Mouse (Mus musculus): ENCODE results near the gene Nfam1. TPM values are rescaled to one million over a fixed set of nuclear protein-coding genes. Genes with fewer than 3 reads are reported as not detected.

Nfam1 gene
- total and polyA plus RNA-seq, 3 experiments: 0.04 to 0.81 (median 0.20) TPM

DNA sequence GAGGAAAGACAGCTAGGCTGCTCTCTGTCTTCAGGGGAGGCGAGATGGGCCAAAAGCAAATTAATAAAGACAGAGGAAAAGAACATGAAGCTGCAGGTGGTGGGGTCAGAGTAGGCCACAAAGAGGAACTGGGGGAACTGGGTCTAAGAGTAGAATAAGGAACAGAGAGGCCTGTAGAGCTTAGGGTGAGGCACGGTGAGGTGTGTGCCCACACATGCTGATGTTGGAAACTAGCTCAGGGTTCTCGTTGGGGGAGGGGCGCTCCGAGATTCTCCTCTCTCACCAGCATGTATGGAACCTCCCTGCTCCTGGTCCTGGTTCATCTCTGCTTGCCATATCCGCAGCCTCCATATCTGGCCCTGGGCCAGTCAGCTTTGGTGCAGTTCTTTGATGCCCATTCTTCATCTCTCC is 34.3 kb downstream of the Nfam1 start:
- DNase-seq (ENCODE audit: extremely low read depth): peak; percentile 92
- no peaks in the 10 kb centered on the region for H3K36me3 ChIP-seq (replicated peaks in 1 of 2; ENCODE audit: control insufficient read depth in 1 of 2, insufficient read depth in 1 of 2, low read length in 1 of 2)
- H3K9me3 ChIP-seq (replicated peaks; ENCODE audit: low read length): peaks cover 5% of the 10 kb centered on the region
- no peak overlapping the region for H3K4me2 ChIP-seq (ENCODE audit: insufficient read depth, low read depth, poor library complexity, severe bottlenecking)
- H3K4me1 ChIP-seq (ENCODE audit: control insufficient read depth in 1 of 2, insufficient read depth in 2 of 2): peaks cover 33 to 99% of the 10 kb centered on the region in 2 experiments
- H3K79me2 ChIP-seq (replicated peaks; ENCODE audit: control insufficient read depth, extremely low read depth, insufficient read depth, poor library complexity, severe bottlenecking): no peaks in the 10 kb centered on the region
- H3K27ac ChIP-seq (ENCODE audit: insufficient read depth, low read depth): peak overlapping the region; percentile 11; the same call in 1 of the 2 replicates
- H3K27me3 ChIP-seq (replicated peaks): no peaks in the 10 kb centered on the region
- H3K4me3 ChIP-seq (replicated peaks in 1 of 3; ENCODE audit: low read depth in 2 of 3, low read length in 2 of 3, poor library complexity in 1 of 3): no peak overlapping the region
- TF ChIP-seq MAX (IDR thresholded peaks at IDR 0.05; ENCODE audit: low read length) (0 out of 2 replicates have a peak, but pooled peaks have one; percentile 56), ETS1 (conservative IDR thresholded peaks at IDR 0.05; ENCODE audit: low read depth, low read length) (peak; percentile 68), GABPA (IDR thresholded peaks at IDR 0.05; ENCODE audit: insufficient replicate concordance, low read depth, low read length) (no peak), ELF1 (IDR thresholded peaks at IDR 0.05; ENCODE audit: low read depth, low read length) (0 out of 2 replicates have a peak, but pooled peaks have one; percentile 30), MEF2A (IDR thresholded peaks at IDR 0.05; ENCODE audit: borderline replicate concordance, low read depth, low read length) (peak; percentile 80), CHD1 (IDR thresholded peaks at IDR 0.05; ENCODE audit: low read depth, low read length) (no peak), MAFK (IDR thresholded peaks at IDR 0.05; ENCODE audit: insufficient replicate concordance, low read length) (no peak), NELFE (IDR thresholded peaks at IDR 0.05; ENCODE audit: low read depth, low read length) (no peak), ZMIZ1 (IDR thresholded peaks at IDR 0.05; ENCODE audit: low read depth, low read length) (no peak), ZC3H11A (IDR thresholded peaks at IDR 0.05; ENCODE audit: low read depth, low read length) (no peak), PAX5 (IDR thresholded peaks at IDR 0.05; ENCODE audit: low read length) (no peak), KAT2A (IDR thresholded peaks at IDR 0.05; ENCODE audit: insufficient replicate concordance, low read length) (no peak), POLR2AphosphoS2 (IDR thresholded peaks at IDR 0.05; ENCODE audit: low read depth, low read length) (no peak), BHLHE40 (IDR thresholded peaks at IDR 0.05; ENCODE audit: low read depth, low read length) (peak; percentile 84), MYC (IDR thresholded peaks at IDR 0.05; ENCODE audit: low read depth, low read length) (peak; percentile 89), USF1 (IDR thresholded peaks at IDR 0.05; ENCODE audit: low read depth, low read length) (no peak), SMC3 (IDR thresholded peaks at IDR 0.05; ENCODE audit: low read depth, low read length) (peak; percentile 29; the same call in 1 of the 2 replicates), TCF12 (IDR thresholded peaks at IDR 0.05; ENCODE audit: low read depth, low read length) (peak; percentile 94), JUN (IDR thresholded peaks at IDR 0.05; ENCODE audit: insufficient read depth, low read depth, low read length) (peak; percentile 24; the same call in 1 of the 2 replicates), RAD21 (IDR thresholded peaks at IDR 0.05; ENCODE audit: low read depth, low read length) (peak; percentile 1; the same call in 1 of the 2 replicates), ZKSCAN1 (IDR thresholded peaks at IDR 0.05; ENCODE audit: borderline replicate concordance, low read depth, low read length) (no peak), JUND (conservative IDR thresholded peaks at IDR 0.05; ENCODE audit: low read depth, low read length) (peak; percentile 45; the same call in 1 of the 2 replicates), E2F4 (IDR thresholded peaks at IDR 0.05; ENCODE audit: insufficient replicate concordance, low read depth, low read length) (no peak), RCOR1 (conservative IDR thresholded peaks at IDR 0.05; ENCODE audit: low read depth, low read length) (no peak), MXI1 (IDR thresholded peaks at IDR 0.05; ENCODE audit: low read depth, low read length) (no peak), IRF4 (IDR thresholded peaks at IDR 0.05; ENCODE audit: low read depth, low read length) (peak; percentile 91), HCFC1 (IDR thresholded peaks at IDR 0.05; ENCODE audit: low read depth, low read length) (no peak), CHD2 (IDR thresholded peaks at IDR 0.05; ENCODE audit: low read length) (peak; percentile 80), NRF1 (IDR thresholded peaks at IDR 0.05; ENCODE audit: low read depth, low read length) (no peak), UBTF (IDR thresholded peaks at IDR 0.05; ENCODE audit: low read depth, low read length) (no peak), POLR2A (IDR thresholded peaks at IDR 0.05; ENCODE audit: low read depth, low read length) (no peak), SIN3A (IDR thresholded peaks at IDR 0.05; ENCODE audit: low read length) (no peak), TBP (conservative IDR thresholded peaks at IDR 0.05; ENCODE audit: low read depth, low read length) (no peak), MAZ (IDR thresholded peaks at IDR 0.05; ENCODE audit: low read depth, low read length) (no peak), USF2 (conservative IDR thresholded peaks at IDR 0.05; ENCODE audit: low read depth, low read length) (no peak), CTCF (conservative IDR thresholded peaks at IDR 0.05 in 1 of 2, IDR thresholded peaks at IDR 0.05 in 1 of 2; ENCODE audit: low read depth in 2 of 2, low read length in 2 of 2) (no peak), EP300 (IDR thresholded peaks at IDR 0.05; ENCODE audit: low read length) (peak; percentile 98), ZNF384 (IDR thresholded peaks at IDR 0.05; ENCODE audit: low read depth, low read length) (no peak)
- in situ Hi-C loops (cut with MboI; ENCODE audit: low pct_ligation_motif_present, low pct_unique_long_range_greater_than_20kb, low sequenced_read_pairs) (no loop called here), dilution Hi-C loops (cut with MboI; ENCODE audit: extremely low pct_ligation_motif_present, extremely low pct_unique_long_range_greater_than_20kb, low sequenced_read_pairs) (no loop called here)
- H3K9ac ChIP-seq (ENCODE audit: insufficient read depth, low read depth): no peak overlapping the region; the same call in 1 of the 2 replicates
